Mouse (Mus musculus) right cerebral cortex, postnatal 36 days (tissue): Measurements from ENCODE around the gene Arhgap32.
"Not testable (repeated sequence)": the region's sequence is repeated elsewhere in the genome, so short reads cannot be mapped to it uniquely, and the experiment has no call there.

Experiments used
- DNase-seq, 2 experiments: peaks; one replicate each; pipeline ENCODE4 v3.0.0; 2022; ENCODE audit warnings: low spot score in 2 of 2, mixed read lengths in 1 of 2

The Arhgap32 gene

GRCm38 (mm10) chr9:32137697-32138426 lies 21.9 kb downstream of the Arhgap32 start:
- DNase-seq, result no peak

DNA sequence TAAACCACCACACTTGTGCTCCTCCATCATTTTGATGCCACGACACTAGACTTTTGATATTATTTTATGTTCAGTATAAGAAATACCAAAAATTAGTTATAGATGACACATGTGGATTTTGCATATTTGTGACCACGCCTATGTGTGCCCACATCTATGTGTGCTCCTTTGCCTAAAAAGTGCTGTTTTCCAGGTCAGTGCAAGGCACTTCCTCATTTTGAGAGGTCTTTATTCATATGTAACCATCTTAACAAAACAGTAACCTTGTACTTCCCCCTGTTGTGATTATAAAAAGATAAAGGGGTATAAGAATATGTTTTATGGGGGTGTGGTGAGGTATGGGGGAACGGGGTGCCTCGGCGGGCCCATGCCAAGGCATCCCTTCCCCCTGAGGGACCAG lies 22.7 kb downstream of the Arhgap32 start:
- no peak for DNase-seq

- no peak for DNase-seq
Measured at GRCm38 (mm10) chr9:32139641-32140040, 23.7 kb downstream of the Arhgap32 start.

DNA sequence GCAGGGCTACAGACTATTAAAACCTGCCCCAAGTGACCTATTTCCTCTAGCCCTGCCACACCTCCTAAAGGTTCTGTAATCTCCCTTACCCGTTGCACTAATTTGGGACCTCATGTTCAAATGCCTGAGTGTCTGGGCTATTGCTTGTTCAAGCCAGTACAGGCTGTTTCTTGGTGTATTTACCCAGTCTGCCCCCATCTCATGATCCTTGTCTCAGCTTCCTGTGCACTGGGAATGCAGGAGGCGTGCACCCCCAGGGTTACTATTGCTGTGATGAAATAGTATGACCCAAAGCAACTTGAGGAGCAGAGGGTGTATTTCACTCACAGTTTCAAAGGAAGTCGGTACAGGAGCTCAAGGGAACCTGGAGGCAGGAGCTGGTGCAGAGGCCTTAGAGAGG lies 26.9 kb downstream of the Arhgap32 start:
- no peak for DNase-seq

GRCm38 (mm10) chr9:32143451-32143850 lies 27.5 kb downstream of the Arhgap32 start:
- no peak for DNase-seq

GRCm38 (mm10) chr9:32146257-32146996 lies 30.5 kb downstream of the Arhgap32 start:
- DNase-seq, result no peak

DNA sequence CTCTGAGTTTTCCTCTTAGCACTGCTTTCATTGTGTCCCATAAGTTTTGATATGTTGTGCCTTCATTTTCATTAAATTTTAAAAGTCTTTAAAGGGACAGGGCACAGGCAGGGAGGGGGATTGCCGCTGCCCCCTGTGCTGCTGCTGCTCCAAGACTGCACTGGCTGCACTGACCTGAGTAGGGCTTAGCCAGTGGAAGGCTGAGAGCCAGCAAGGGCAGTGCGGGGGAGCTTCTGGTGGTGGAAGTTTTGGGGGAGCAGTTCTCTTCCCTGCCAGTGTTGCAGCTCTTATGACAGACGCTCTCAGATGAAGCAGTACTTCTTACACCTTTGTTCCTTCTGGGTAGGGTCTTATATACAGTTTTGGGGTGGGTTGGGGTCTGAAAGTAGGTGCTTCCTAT lies 33.3 kb downstream of the Arhgap32 start:
- no peak for DNase-seq

GRCm38 (mm10) chr9:32149836-32150642 lies 34.1 kb downstream of the Arhgap32 start:
- DNase-seq, result no peak

DNA sequence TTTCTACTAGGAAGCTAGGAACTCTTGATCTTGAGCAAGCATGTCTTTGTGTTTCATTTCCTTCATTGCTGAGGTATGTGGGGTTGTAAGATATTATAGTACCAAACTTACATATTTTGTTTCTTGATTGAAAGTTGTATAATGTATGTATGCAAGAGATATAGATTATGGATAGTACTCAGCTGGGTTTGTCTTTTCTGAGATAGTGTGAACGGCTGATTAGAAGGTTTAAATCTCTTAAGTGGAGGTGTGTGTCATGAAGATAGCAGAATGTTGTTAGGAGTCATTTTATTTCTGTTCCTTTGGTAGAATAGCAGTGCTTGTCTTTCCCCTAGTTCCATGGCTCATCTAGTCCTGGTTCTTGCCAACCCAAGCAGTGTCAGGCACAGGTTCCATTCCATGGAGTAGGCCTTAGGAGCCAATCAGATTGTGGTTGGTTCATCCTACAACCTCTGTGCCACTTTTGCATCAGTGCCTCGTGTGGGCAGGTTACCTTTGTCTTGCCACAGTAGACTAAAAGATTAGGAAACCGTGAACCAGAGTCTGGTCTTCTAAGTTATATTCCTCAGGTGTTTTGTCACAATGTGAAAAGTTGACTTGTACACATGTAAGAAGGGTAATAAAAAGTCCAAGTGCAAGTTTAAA lies 38.9 kb downstream of the Arhgap32 start:
- DNase-seq, result no peak

GRCm38 (mm10) chr9:32156706-32157105 lies 40.8 kb downstream of the Arhgap32 start:
- no peak for DNase-seq

DNA sequence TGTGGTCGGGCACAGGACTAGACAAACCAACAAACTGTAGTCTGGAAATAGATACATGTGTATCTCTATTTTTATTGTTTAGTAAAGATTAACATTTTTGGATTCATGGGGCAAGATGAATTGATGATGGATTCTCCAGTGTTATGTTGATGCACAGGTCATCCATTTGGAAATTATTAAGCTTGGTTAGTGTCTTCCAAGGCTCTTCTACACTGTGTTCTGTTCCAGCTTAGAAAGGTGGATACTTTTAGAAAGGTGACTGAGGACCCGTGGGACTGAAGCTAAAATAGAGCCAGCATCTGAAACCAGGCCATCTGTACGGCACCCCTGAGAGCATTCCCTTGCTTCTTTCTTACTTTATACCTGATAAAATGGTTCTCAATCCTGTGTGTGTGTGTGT lies 41.3 kb downstream of the Arhgap32 start:
- no peak for DNase-seq

- no peak for DNase-seq
Measured at GRCm38 (mm10) chr9:32158837-32159543, 43.1 kb downstream of the Arhgap32 start.

DNA sequence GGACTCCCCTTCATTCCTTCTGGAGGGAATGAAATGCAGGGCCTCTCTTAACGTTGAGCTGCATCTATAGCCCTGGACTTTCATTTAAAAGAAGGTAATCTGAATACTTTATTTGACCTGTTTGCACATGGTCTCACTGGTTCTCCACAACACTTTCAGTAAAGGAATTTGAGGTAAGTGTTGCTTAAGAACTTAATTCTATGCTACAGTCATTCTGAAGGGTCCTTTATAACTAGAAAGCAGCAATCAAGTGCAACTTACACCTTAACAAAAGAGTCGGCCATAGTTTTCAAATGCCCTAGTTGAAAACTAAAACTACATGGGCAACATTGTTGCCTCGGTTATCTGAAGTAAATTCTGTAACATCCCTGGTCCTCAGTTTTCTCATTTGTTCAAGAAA lies 43.8 kb downstream of the Arhgap32 start:
- no peak for DNase-seq

- DNase-seq, result no peak
Measured at GRCm38 (mm10) chr9:32162792-32163191, 46.9 kb downstream of the Arhgap32 start.

GRCm38 (mm10) chr9:32163820-32164219 lies 47.9 kb downstream of the Arhgap32 start:
- DNase-seq, result not testable (repeated sequence)

DNA sequence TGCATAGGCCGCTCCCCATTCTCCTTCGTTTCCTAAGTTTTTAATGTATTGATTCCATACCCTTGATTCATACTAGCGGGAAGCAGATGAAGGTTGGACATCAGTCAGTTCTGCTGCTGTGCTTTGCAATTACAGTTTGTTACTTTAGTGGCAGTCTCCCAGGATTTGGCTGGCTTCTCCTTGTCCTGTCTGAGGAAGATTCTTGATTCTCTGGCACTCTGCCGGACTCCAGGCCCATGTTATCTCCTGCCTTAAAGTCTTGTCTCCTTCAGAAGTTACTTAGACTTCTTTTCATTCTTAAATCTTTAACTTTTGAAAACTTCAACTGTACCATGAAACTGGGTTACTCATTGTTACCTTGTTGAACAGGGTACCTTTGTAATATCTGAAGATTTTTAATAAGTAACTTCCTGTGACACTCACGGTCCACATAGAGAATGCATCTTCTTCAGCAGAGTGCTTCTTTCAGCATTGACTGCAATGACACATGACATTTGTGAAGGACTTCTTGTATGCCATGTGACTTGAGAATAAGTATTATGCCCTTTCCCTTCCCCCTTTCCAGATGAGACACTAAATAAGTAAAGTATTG lies 52.7 kb downstream of the Arhgap32 start:
- no peak for DNase-seq

DNA sequence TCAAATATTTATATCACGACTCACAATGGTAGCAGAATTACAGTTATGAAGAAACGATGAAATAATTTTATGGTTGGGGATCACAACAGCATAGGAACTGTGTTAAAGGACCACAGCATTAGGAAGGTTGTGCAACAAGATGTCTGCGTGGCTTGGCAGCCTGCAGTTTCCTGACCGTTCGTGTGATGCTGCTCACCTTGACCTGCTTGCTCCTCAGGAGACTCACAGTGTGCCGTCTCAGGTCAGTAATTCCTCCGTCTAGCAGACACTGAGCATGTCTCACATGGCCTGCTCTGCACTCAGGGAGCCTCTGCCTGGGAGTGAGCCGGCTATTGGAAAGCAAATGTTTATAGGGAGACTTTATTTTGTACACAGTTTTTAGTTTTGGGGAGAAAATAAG lies 54.8 kb downstream of the Arhgap32 start:
- no peak for DNase-seq

GRCm38 (mm10) chr9:32176612-32177011 lies 60.7 kb downstream of the Arhgap32 start:
- no peak for DNase-seq

- DNase-seq, result no peak
Measured at GRCm38 (mm10) chr9:32181170-32181569, 65.2 kb downstream of the Arhgap32 start.

- no peak for DNase-seq
Measured at GRCm38 (mm10) chr9:32186489-32186888, 70.6 kb downstream of the Arhgap32 start.
